Mouse (Mus musculus) c-Kit-positive CD71-positive TER-119-positive erythroid progenitor cells, embryonic 14.5 days (primary cell): ENCODE data around the gene Kirrel3.

Source experiments
- DNase-seq: peaks from one replicate; pipeline ENCODE4 v3.0.0-alpha.2; 2013; ENCODE audit warnings: low spot score

Gene Kirrel3

DNA sequence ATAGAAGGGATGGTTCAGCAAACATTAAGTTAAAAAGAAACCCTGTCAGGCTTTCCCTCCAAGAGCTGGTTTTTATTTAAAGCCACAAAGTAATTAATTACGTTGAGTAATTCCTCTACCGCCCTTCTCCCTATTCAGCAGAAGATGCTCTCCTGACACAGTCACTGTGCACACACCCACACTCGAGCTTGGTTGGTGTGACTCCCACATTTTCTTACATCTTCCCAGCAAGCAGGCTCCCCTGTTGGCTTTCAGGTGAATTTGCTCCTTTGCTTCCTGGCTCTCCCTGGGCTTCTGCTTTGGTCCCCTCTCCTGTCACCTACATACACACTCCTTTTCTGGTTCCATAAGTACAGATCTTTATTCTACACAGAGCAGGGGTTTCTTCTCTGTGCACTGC, 203.7 kb downstream of the Kirrel3 start:
- DNase-seq: no peak

DNA sequence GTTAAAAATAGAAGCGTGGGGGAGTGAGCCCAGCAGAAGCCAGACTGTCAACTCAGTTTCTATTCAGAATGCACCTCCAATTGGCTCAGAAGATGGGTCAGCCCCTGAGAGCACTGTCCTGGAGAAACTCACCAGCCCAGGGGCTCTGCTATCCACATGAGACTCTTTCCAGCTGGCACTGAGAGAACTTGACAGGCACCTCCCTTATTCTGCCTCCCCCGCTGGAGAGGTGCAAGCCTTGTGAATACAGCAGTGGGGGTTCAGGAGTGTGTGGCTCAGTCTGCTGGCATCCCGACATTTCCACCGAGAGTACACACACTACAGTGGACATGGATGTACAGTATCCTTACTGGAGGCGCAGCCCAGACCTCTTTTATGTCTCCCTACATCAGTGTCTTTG, 210.0 kb downstream of the Kirrel3 start:
- no peak for DNase-seq

DNA sequence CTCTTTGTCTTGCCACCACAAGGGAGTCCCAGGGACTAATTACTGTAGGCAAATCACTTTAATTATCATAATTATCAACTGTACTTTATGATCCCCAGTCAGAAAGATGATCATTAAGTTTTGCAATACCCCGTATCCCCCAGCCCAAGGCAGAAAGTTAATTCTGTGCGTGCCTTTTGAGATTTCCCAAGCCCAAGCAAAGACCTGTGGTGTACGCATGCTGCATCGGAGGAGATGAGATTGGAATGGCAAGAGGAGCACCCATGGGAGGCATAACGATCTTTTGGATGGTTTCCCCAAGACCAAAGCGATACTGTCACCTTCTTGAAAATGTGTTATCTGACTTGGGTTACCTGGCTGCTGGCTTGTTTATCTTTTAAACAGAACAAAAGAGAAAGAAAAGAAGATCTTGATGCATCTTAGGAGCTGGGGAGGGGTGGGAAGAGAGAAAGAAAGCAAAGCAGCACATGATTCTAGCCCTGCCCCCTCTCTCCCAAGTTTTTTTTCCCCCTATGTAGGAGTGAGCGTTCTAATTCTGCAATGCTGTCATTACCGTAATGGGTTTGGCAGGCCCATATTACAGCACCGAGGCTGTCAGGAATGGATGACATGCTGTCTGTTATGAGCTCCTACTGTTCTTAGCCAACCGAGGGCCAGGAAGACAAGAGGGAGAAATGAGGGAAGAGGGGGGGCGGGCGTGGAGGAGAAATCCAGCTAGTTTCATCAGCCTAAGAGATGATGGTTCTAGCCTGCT, 218.0 kb downstream of the Kirrel3 start:
- DNase-seq: no peak

DNA sequence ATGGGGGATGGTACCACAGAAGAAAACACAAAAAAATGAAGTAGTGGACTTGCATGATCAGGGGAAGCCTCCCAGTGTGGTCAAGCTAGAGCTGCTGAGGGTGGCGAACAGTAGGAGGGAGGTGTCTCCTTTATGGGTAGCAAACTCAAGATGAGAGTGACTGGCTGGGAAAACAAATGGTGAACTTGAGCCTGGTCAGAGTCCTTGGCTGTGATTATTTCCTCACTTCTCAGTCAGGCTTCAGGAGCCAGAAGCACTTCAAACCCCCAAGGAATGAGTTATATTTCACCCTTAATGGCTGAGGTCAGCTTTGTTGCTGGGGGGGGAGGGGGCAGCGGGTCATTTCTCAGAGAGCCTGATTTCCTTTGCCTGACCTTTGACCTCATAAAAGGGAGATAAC, 218.7 kb downstream of the Kirrel3 start:
- DNase-seq: no peak

DNA sequence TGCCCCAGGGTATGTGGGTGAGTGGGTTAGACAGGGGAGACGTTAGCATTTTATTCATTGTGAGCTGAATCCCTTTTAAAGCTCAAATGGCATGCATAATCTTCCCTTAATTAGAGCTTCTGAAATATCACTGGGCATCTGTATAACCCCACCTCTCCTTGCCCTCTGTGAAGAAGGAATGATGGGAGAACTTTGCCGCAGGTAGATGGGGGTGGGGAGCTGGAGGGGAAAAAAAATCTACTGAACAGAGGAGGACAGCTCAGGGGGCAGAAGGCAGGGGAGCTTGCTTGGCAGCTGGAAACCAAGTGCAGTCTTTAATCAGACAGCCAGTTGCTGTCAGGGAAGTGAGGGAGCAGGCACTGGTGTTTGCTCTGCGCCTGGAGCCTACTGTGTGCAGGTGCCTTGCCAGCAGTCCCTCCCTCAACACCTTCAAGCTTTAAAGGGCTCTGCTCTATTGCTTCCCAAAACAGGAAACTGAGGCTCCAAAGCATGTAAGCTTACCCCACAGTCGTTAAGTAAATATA, 220.7 kb downstream of the Kirrel3 start:
- DNase-seq: no peak

DNA sequence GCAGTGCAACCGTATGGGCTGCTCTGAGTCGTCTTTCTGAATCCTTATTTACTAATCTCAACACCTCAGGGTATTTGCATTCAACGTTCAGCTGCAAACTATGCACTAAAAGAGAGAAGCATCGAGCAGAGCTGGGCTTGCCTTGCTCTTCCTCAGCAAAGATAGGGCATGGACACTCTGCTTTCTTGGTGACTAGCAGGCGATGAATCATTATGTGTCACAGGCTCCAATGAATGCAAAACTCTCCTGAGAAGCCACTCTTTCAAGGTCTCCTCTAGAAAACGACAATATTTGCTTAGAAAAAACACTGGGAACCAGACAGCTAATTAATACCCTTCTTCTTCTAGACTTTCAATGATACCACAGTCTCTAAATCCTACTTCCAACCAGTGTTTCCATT, 223.0 kb downstream of the Kirrel3 start:
- DNase-seq: no peak

DNA sequence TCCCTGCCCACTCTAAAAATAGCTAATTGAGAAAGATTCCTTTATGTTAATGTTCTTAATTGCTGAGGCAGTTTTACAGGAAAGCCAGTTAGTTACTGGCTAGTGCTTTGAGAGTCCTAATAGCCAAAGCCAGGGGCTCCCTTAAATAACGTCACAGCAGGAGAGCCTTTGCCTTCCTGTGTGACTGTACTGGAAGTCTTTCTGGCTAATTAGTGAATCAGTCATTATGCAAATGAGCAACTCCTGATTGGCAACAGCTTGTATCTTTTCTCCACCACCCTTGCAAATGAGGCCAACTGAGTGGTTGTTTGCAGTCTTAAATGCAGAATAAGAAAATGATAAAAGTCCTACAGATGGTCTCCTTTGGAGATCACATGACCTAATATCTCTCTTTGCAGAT, 226.3 kb downstream of the Kirrel3 start:
- no peak for DNase-seq

DNA sequence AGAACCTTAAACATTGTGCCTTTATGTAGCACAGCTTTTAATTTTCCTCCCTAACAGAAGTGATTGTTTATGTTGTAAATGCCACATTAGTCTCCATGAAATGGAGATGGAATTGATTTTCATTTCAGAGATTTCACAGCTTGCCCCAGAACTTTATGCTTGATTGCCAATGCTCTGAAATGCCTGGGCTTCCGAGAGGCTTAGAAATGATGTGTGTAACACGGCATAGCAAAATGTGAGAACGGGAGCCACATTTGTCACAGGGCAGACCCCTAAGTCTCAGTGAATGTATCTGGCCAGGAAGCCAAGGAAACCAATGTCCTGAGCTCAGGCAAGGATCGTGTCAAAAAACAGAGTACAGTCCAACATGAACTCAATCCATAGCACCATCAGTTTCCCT, 227.3 kb downstream of the Kirrel3 start:
- DNase-seq: no peak

DNA sequence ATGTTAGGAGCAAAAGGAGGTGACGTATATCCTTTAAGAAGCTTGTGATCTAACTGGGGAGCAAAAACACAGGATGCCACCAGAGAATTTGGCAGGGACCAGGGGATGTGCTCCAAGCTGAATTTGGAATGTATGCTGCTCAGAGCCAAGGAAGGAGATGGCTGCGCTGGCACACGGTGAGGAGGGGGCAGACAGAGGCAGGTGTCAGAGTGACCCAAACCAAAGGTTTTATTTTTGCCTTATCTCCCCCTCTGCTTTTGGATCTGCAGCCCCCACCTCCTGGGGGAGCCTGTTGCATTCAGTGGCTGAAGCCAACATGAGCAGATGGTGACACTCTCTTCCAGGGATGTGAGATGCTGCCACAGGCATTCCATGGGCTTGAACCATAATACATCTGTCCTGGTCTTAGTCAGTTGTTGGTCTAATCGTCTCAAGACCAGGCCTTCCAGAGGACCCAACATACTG, 227.8 kb downstream of the Kirrel3 start:
- no peak for DNase-seq

DNA sequence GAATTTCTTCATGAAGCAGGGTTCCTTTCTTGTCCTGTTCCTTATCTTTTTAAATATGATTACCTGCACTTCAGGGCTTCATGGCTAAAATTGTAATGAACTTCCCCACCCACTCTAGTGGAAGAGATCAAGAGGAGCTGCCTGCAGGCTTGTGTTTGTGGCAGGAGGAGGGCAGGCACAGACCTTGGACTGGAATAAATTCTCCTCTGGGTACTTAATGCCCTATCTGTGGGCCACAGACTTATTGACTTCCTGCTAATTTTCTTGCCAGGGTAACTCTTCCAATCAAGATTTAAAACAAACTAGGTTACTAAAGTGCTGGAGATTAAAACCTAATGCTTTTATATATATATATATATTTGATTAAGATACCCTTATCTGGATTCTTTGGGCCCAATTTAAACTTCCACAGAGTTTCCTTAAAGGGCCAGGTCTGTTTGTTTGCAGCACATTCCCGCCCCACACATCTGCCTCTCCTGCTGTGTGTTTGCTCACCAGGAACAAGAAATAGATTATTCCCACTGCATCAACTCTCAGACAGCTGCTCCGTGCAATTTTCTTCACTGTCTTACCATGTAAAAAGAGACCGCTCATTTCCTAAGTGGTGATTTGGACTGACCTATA, 229.4 kb downstream of the Kirrel3 start:
- no peak for DNase-seq

DNA sequence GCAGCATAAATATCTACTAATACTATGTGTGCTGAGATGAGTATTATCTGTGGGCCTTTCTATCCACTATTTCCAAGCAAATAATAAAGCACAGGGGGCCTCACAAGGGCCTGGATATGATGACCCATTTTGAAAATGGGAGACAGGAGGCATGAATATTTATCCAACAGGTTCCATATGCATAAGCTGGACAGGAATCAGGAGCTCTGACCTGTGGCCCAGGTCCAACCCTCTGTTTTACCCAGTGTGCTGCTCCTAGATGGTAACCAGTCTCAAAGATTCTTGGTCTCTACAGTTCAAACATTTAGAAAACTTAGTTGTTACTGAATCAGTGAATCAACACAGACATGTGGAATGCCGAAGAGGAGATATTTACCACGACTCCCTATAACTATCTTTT, 230.8 kb downstream of the Kirrel3 start:
- DNase-seq: no peak

DNA sequence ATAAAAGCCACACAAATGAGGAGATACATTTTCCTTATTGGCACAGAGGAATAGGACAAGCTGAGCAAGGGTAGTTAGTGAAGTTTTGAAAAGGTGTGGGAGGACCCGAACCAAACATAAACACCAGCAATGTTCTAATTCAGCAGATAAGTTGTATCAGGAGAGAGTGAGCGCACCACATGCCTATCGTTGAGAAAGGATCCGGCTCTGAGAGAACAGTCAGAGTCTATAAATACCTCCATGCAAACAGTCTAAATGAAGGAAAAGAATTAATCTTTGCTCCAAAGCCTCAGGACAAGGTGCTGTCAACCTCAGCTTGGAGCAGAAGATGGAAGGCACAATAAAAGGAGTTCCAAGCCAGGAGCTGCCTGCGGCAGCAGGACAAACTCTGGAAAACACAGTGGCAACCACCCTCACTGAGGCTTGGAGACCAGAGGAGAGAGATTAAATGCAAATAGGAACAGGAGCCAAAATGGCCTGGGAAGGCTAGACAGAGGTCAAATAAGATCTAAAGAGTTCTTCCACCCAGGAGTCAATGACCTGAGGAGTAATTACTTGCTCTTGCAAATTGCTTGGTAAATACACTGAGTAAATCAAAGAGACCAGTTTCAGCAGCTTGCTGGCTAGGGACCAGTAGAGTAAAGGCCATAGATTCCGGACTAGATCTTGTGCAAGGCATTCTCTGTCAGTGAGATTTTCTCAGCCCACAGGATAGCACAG, 235.9 kb downstream of the Kirrel3 start:
- no peak for DNase-seq

DNA sequence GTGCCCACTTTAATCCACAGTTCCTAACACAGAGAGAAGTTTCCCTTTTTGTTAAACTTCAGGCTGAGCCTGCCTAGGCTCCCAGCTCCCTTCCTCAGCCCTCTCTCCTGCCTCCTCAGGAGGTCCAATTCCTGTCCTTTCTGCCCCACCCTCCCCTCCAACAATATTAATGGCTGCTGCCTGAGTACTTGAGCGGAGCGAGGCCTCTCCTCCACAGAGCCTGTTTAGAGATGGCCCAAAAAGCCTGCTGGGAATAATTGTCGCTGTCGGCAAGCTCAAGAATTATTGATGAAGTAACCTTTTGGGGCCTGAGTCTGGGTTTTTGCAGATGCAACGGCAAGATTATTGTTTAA, 236.5 kb downstream of the Kirrel3 start:
- no peak for DNase-seq

DNA sequence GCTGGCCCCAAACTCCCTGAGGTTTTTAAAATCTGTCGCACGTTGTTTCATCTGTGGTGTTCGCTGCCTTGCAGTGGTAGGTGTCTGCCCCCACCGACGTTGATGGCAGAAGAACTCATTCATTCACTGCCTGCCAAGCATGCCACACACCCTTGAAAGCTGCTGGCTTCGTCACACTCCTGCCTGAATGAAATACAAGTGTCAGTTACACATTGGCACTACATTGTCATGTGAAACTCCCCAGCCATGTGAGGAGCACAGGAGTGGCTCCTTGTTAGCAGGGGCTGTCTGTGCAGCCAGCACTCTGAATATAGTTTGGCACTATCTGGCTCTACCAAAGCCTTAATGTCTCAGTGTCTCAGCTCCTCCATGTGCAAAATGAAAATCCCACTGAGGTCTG, 246.8 kb downstream of the Kirrel3 start:
- no peak for DNase-seq

DNA sequence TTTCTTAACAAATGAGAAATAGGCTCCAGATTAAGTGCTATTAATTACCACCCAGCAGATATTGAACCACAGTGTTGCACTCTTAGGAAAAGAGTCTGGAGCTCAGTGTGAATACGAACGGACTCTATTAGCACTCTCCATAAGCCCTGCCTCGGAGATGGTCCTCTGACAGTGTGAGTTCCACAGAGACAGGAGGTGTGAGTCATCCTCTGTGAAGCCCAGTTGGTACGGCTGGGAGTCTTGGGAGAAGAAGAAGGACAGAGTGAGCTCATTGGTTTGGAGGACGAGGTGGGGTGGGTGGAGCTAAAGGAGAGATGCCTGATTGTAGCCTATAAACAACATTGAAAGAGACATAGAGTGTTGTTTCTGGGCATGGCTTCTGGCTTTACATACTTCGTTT, 247.9 kb downstream of the Kirrel3 start:
- no peak for DNase-seq

DNA sequence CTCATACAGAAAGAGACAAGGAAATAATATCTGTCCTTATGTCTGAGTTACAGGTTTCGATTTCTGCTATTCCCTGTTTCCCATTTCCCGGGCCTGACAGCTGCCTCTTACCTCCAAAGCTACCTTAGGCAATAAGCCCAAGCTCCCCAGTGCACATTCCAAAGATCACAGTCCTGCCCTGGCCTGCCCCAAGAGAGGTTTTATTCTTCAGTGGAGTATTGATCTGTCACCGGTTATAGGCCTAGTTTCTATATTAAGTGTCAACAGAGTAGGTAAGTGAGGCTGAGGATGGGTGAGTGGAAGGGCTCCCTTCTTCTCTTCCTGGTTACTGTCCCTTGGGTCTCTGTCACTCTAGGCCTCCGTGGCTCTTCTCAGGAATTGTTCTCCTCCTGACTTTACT, 249.3 kb downstream of the Kirrel3 start:
- DNase-seq: no peak

DNA sequence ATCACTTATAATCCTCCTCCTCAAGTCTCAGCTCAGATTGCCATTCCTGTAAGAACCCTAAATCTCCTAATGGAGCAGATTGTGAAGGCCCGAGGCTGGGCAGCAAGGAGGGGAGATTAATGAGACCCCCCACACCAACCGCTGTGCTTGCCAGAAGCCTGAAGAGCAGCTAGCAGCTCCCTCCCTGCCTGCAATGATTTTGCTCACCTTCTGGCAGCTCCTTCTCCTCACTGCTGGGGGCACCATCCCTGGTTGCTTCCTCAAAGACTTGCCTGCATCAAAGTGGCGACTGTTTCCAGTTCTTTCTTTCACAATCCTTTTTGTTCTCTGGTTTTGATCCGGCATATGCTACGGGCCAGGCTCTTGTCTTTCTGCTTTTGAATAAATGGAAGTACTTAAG, 253.7 kb downstream of the Kirrel3 start:
- DNase-seq: no peak

DNA sequence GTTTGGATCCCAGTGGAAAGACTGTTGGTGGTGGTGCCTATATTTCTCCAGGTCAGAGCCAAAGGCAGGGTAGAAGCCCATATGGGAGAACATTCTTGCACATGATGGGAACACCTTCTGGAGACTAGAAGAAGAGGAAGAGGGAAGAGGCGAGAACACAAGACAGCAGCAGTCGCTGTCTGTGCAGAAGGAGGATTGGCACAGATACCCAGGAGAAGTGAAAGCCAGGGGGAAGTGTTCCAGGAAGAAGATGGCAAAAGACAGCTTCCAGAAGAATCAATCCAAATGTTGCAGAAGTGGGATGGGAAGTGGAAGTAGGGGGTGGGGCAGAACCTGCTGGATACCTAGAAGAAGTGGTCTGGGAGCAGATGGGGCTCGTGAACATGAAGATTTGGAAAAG, 255.1 kb downstream of the Kirrel3 start:
- no peak for DNase-seq

DNA sequence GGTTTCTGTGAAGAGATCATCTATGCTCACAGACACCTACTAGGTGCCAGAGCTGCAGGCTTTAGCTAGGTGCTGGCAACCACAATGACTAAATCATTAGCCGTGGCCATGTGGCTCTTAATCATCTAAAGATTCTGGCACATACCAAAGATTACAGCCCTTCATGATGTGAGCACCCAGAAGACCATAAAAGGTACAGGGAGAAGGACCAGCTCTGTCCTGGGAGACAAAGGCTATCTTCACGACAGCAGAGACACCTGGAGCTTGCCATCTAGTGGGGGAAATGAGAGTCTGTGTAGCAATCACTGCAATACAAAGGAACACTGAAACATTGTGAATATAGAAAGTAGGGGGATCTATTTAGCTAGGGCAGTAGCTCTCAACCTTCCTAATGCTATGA, 262.3 kb downstream of the Kirrel3 start:
- DNase-seq: no peak

DNA sequence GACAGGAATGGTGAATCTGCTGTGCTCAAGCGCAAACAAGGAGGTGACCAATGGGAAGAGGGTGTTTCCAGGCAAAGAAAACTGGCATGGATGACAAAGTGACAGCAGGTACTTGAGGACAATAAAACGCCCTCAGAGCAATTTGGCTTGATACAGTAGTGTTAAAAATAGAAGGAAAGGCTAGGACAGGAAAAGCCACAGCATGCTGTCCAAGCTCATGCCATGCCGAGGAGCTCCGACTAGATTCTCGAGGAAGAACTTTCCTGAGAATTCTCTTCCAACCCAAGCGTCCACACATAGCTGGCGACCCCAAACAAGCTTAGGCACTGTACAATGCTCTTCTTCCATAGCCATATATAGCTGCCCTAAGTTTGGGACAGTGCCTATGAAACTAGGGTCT, 263.5 kb downstream of the Kirrel3 start:
- no peak for DNase-seq

DNA sequence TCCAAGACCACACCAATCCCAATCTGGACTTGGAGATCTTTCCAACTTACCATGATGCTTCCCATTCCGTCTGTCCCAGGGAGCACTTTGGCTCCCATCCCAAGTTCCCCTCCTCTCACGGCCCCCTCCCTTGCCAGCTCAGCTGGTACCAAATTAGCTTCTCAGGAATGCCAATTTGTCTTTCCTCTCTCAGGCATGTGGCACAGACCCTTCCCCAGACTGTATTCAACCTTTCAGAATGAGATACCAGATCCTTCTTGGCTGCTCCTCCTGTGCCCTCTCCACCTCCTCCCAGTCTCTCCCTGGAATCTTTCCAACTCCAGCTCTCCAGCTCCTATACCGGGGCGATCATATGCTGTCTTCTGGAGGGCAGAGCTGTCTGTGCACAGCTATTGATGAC, 264.2 kb downstream of the Kirrel3 start:
- DNase-seq: no peak

DNA sequence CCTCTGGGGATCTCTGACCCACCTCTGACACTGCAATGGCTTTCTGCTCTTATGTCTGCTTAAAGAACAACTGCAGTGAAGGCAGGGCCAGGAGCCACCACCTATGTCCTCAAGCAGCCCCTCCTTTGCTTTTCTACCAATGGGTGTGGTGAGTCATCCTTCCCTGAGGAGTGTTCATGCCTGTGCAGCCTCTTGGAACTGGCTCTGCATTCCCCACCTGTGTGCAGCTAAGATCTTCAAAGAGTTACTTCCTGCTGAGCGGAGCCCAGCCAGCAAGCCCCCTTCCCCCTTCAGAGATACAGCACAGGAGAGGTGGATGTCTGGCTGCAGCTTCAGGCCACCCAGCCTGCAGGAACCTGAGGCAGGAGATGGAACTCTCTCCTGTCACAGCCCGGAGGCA, 265.2 kb downstream of the Kirrel3 start:
- DNase-seq: no peak
